Mouse (Mus musculus) heart, embryonic 15.5 days (tissue): ENCODE results near the gene Car5b. TPM values are rescaled to one million over a fixed set of nuclear protein-coding genes. Genes with fewer than 3 reads are reported as not detected.

Source experiments
- ATAC-seq: fragments of 200-750 bp; cut with Nextera tagmentation; replicated peaks from 2 replicates; pipeline ENCODE4 v1.8.0; 2017; ENCODE audit warnings: low read depth, moderate TSS enrichment; ENCODE audit not compliant: insufficient number of reproducible peaks, insufficient read depth, low FRiP score
- H3K27ac ChIP-seq: fragments of 300-500 bp; sonication (generic); 2 replicates; pipeline ENCODE4 v1.5.1; 2015; ENCODE audit warnings: mild to moderate bottlenecking, inconsistent platforms
- H3K27me3 ChIP-seq: fragments of 300-500 bp; sonication (generic); 2 replicates; pipeline ENCODE4 v1.6.1; 2015; ENCODE audit warnings: inconsistent platforms
- H3K36me3 ChIP-seq: fragments of 300-500 bp; sonication (generic); 2 replicates; pipeline ENCODE4 v1.6.1; 2015; ENCODE audit warnings: mild to moderate bottlenecking, inconsistent platforms
- H3K4me1 ChIP-seq: fragments of 300-500 bp; sonication (generic); replicated peaks from 2 replicates; pipeline ENCODE4 v1.6.1; 2015; ENCODE audit warnings: inconsistent platforms
- H3K4me2 ChIP-seq: fragments of 300-500 bp; sonication (generic); 2 replicates; pipeline ENCODE4 v1.6.1; 2015; ENCODE audit warnings: inconsistent platforms, mild to moderate bottlenecking, moderate library complexity
- H3K4me3 ChIP-seq: fragments of 300-500 bp; sonication (generic); 2 replicates; pipeline ENCODE4 v1.5.1; 2015; ENCODE audit warnings: mild to moderate bottlenecking, inconsistent platforms
- H3K9ac ChIP-seq: fragments of 300-500 bp; sonication (generic); 2 replicates; pipeline ENCODE4 v1.6.1; 2015; ENCODE audit warnings: mild to moderate bottlenecking, inconsistent platforms
- H3K9me3 ChIP-seq: fragments of 300-500 bp; sonication (generic); replicated peaks from 2 replicates; pipeline ENCODE4 v1.6.1; 2016; ENCODE audit warnings: inconsistent platforms
- WGBS: fragments of 180-500 bp; shearing (Covaris S2); methylation state at CpG from one replicate; pipeline ENCODE4 v1.1.7; 2015; ENCODE audit warnings: mixed read lengths; 5-methylcytosine and 5-hydroxymethylcytosine counted together
- polyA plus RNA-seq: library from polyadenylated mRNA; unstranded; fragments of >200 nt; fragmentation: Nextera tagmentation; extraction: Ambion mirVana; gene quantifications from 2 replicates; pipeline ENCODE4 v1.2.1, GENCODE M21; 2015

Car5b gene
- polyA plus RNA-seq, 1 experiment from 2014 or later = 0.37 TPM

- no peak overlapping the region for H3K9ac ChIP-seq
- H3K27me3 ChIP-seq = no peaks in the 10 kb centered on the region
- ATAC-seq = no peak
- no peaks in the 10 kb centered on the region for H3K9me3 ChIP-seq
- 78% methylated on average over 2 of the region's 2 CpGs for WGBS
- H3K27ac ChIP-seq = no peak overlapping the region
- H3K4me3 ChIP-seq = no peak overlapping the region
- no peak overlapping the region for H3K4me2 ChIP-seq
- no peaks in the 10 kb centered on the region for H3K4me1 ChIP-seq
- H3K36me3 ChIP-seq = no peaks in the 10 kb centered on the region
Observed at GRCm38 (mm10) chrX:164035401-164035800, 7.6 kb upstream of the Car5b start.

- H3K36me3 ChIP-seq = no peaks in the 10 kb centered on the region
- H3K27ac ChIP-seq = no peak overlapping the region
- H3K9ac ChIP-seq = no peak overlapping the region
- no peak for ATAC-seq
- no peaks in the 10 kb centered on the region for H3K27me3 ChIP-seq
- WGBS = 74% methylated on average over 7 of the region's 7 CpGs
- no peak overlapping the region for H3K4me2 ChIP-seq
- no peak overlapping the region for H3K4me3 ChIP-seq
- H3K9me3 ChIP-seq = no peaks in the 10 kb centered on the region
- no peaks in the 10 kb centered on the region for H3K4me1 ChIP-seq
Observed at GRCm38 (mm10) chrX:164032526-164032925, 4.7 kb upstream of the Car5b start.

- Histone ChIP-seq H3K36me3 (no peaks in the 10 kb centered on the region), H3K9ac (no peak overlapping the region), H3K27me3 (no peaks in the 10 kb centered on the region), H3K9me3 (no peaks in the 10 kb centered on the region), H3K4me1 (no peaks in the 10 kb centered on the region), H3K27ac (no peak overlapping the region), H3K4me3 (no peak overlapping the region), H3K4me2 (no peak overlapping the region)
- no peak for ATAC-seq
- WGBS = 82% methylated on average over 3 of the region's 3 CpGs
Observed at GRCm38 (mm10) chrX:164015636-164016035, 12.2 kb downstream of the Car5b start.

- H3K9ac ChIP-seq = no peak overlapping the region
- WGBS = 74% methylated on average over 4 of the region's 4 CpGs
- no peaks in the 10 kb centered on the region for H3K36me3 ChIP-seq
- H3K27me3 ChIP-seq = no peaks in the 10 kb centered on the region
- no peaks in the 10 kb centered on the region for H3K9me3 ChIP-seq
- H3K4me3 ChIP-seq = no peak overlapping the region
- no peak overlapping the region for H3K27ac ChIP-seq
- no peak overlapping the region for H3K4me2 ChIP-seq
- H3K4me1 ChIP-seq = no peaks in the 10 kb centered on the region
- no peak for ATAC-seq
Observed at GRCm38 (mm10) chrX:164014956-164015355, 12.8 kb downstream of the Car5b start.

GRCm38 (mm10) chrX:164013318-164013717 is 14.5 kb downstream of the Car5b start:
- no peaks in the 10 kb centered on the region for H3K27me3 ChIP-seq
- ATAC-seq = no peak
- no peaks in the 10 kb centered on the region for H3K36me3 ChIP-seq
- WGBS = 72% methylated on average over 2 of the region's 2 CpGs
- no peak overlapping the region for H3K4me3 ChIP-seq
- no peak overlapping the region for H3K9ac ChIP-seq
- H3K4me2 ChIP-seq = no peak overlapping the region
- H3K4me1 ChIP-seq = no peaks in the 10 kb centered on the region
- no peak overlapping the region for H3K27ac ChIP-seq
- H3K9me3 ChIP-seq = no peaks in the 10 kb centered on the region

GRCm38 (mm10) chrX:164004809-164005208 is 23.0 kb downstream of the Car5b start:
- no peak for ATAC-seq
- no peak overlapping the region for H3K27ac ChIP-seq
- WGBS = 18% methylated on average over 2 of the region's 2 CpGs

GRCm38 (mm10) chrX:163999848-164000247 is 27.9 kb downstream of the Car5b start:
- H3K4me1 ChIP-seq = no peaks in the 10 kb centered on the region
- no peak overlapping the region for H3K4me3 ChIP-seq
- no peak for ATAC-seq
- no peaks in the 10 kb centered on the region for H3K36me3 ChIP-seq
- no peak overlapping the region for H3K27ac ChIP-seq
- no peaks in the 10 kb centered on the region for H3K9me3 ChIP-seq
- 68% methylated on average over 1 of the region's 1 CpGs for WGBS
- H3K27me3 ChIP-seq = no peaks in the 10 kb centered on the region
- H3K4me2 ChIP-seq = no peak overlapping the region
- no peak overlapping the region for H3K9ac ChIP-seq

More at GRCm38 (mm10) chrX:164004809-164005208, 23.0 kb downstream of the Car5b start:
- no peaks in the 10 kb centered on the region for H3K4me1 ChIP-seq
- no peaks in the 10 kb centered on the region for H3K36me3 ChIP-seq
- H3K4me3 ChIP-seq = no peak overlapping the region
- no peak overlapping the region for H3K4me2 ChIP-seq
- H3K9me3 ChIP-seq = no peaks in the 10 kb centered on the region
- no peaks in the 10 kb centered on the region for H3K27me3 ChIP-seq
- H3K9ac ChIP-seq = no peak overlapping the region

- Histone ChIP-seq H3K4me3 (no peak overlapping the region), H3K36me3 (no peaks in the 10 kb centered on the region), H3K27me3 (no peaks in the 10 kb centered on the region), H3K9ac (no peak overlapping the region), H3K4me2 (no peak overlapping the region), H3K27ac (no peak overlapping the region), H3K4me1 (no peaks in the 10 kb centered on the region), H3K9me3 (no peaks in the 10 kb centered on the region)
- no peak for ATAC-seq
- 81% methylated on average over 3 of the region's 3 CpGs for WGBS
Observed at GRCm38 (mm10) chrX:163996754-163997153, 31.0 kb downstream of the Car5b start.

GRCm38 (mm10) chrX:163987718-163988374 is 40.0 kb downstream of the Car5b start:
- no peak for ATAC-seq
- 71% methylated on average over 3 of the region's 3 CpGs for WGBS
- Histone ChIP-seq H3K36me3 (no peaks in the 10 kb centered on the region), H3K27ac (no peak overlapping the region), H3K27me3 (no peaks in the 10 kb centered on the region), H3K4me2 (no peak overlapping the region), H3K4me3 (no peak overlapping the region), H3K4me1 (no peaks in the 10 kb centered on the region), H3K9ac (no peak overlapping the region), H3K9me3 (no peaks in the 10 kb centered on the region)

- Histone ChIP-seq H3K4me1 (no peaks in the 10 kb centered on the region), H3K9me3 (no peaks in the 10 kb centered on the region), H3K36me3 (no peaks in the 10 kb centered on the region), H3K27ac (no peak overlapping the region), H3K27me3 (no peaks in the 10 kb centered on the region), H3K4me2 (no peak overlapping the region), H3K4me3 (no peak overlapping the region), H3K9ac (no peak overlapping the region)
- ATAC-seq = no peak
- 72% methylated on average over 6 of the region's 6 CpGs for WGBS
Observed at GRCm38 (mm10) chrX:163982129-163982528, 45.7 kb downstream of the Car5b start.

- no peaks in the 10 kb centered on the region for H3K27me3 ChIP-seq
- no peak for ATAC-seq
- no peak overlapping the region for H3K9ac ChIP-seq
- H3K4me2 ChIP-seq = no peak overlapping the region
- no peak overlapping the region for H3K4me3 ChIP-seq
- no peak overlapping the region for H3K27ac ChIP-seq
- no peaks in the 10 kb centered on the region for H3K36me3 ChIP-seq
- H3K4me1 ChIP-seq = no peaks in the 10 kb centered on the region
- WGBS = 51% methylated on average over 4 of the region's 4 CpGs
- no peaks in the 10 kb centered on the region for H3K9me3 ChIP-seq
Observed at GRCm38 (mm10) chrX:163981500-163981899, 46.3 kb downstream of the Car5b start.

GRCm38 (mm10) chrX:163981092-163981491 is 46.7 kb downstream of the Car5b start:
- Histone ChIP-seq H3K4me1 (no peaks in the 10 kb centered on the region), H3K27me3 (no peaks in the 10 kb centered on the region), H3K4me3 (no peak overlapping the region), H3K27ac (no peak overlapping the region), H3K9ac (no peak overlapping the region), H3K4me2 (no peak overlapping the region), H3K36me3 (no peaks in the 10 kb centered on the region), H3K9me3 (no peaks in the 10 kb centered on the region)
- 94% methylated on average over 1 of the region's 1 CpGs for WGBS
- no peak for ATAC-seq
